Mouse (Mus musculus) MEL (cell line): ENCODE measurements around the gene Fuk.

Source experiments
- CTCF ChIP-seq, 3 experiments: IDR thresholded peaks in 2 of 3; conservative IDR thresholded peaks in 1 of 3; 2 replicates each; pipeline ENCODE4 v1.5.1; 2011 to 2012; ENCODE audit warnings: low read length in 3 of 3, low read depth in 2 of 3, mild to moderate bottlenecking in 2 of 3, improper control_type of control experiment in 1 of 3, inconsistent platforms in 1 of 3, mixed read lengths in 1 of 3, moderate library complexity in 1 of 3; ENCODE audit not compliant: control insufficient read depth in 1 of 3, insufficient read depth in 1 of 3, poor library complexity in 1 of 3, severe bottlenecking in 1 of 3
- E2F4 ChIP-seq: IDR thresholded peaks from 2 replicates; pipeline ENCODE4 v1.6.1; 2011; ENCODE audit warnings: low read depth, low read length, improper control_type of control experiment, borderline replicate concordance
- EP300 ChIP-seq, 2 experiments: IDR thresholded peaks; 2 replicates each; pipeline ENCODE4 v1.6.1; 2011; ENCODE audit warnings: improper control_type of control experiment in 2 of 2, low read length in 2 of 2, low read depth in 1 of 2, mild to moderate bottlenecking in 1 of 2
- HCFC1 ChIP-seq: IDR thresholded peaks from 2 replicates; pipeline ENCODE4 v1.6.1; 2012; ENCODE audit warnings: low read depth, mild to moderate bottlenecking, inconsistent platforms, low read length, improper control_type of control experiment, moderate library complexity
- MEF2A ChIP-seq: IDR thresholded peaks from 2 replicates; pipeline ENCODE4 v1.6.1; 2014; ENCODE audit warnings: low read depth, mild to moderate bottlenecking, inconsistent platforms, low read length, improper control_type of control experiment; ENCODE audit not compliant: poor library complexity, insufficient replicate concordance, severe bottlenecking; ENCODE audit errors: extremely low read depth
- MYB ChIP-seq: IDR thresholded peaks from 2 replicates; pipeline ENCODE4 v1.6.1; 2011; ENCODE audit warnings: mild to moderate bottlenecking, low read depth, low read length, improper control_type of control experiment
- POLR2A ChIP-seq, 2 experiments: IDR thresholded peaks; 2 replicates each; pipeline ENCODE4 v1.6.1; 2011 to 2012; ENCODE audit warnings: low read length in 2 of 2, mild to moderate bottlenecking in 2 of 2, control low read depth in 1 of 2, improper control_type of control experiment in 1 of 2, low read depth in 1 of 2, moderate library complexity in 1 of 2; ENCODE audit not compliant: control insufficient read depth in 1 of 2, insufficient read depth in 1 of 2, poor library complexity in 1 of 2
- RCOR1 ChIP-seq: IDR thresholded peaks from 2 replicates; pipeline ENCODE4 v1.6.1; 2012; ENCODE audit warnings: low read depth, mild to moderate bottlenecking, inconsistent platforms, low read length, improper control_type of control experiment
- UBTF ChIP-seq: IDR thresholded peaks from 2 replicates; pipeline ENCODE4 v1.6.1; 2012; ENCODE audit warnings: low read depth, mild to moderate bottlenecking, inconsistent platforms, low read length, improper control_type of control experiment, moderate library complexity, borderline replicate concordance; ENCODE audit not compliant: insufficient read depth
- ZKSCAN1 ChIP-seq: IDR thresholded peaks from 2 replicates; pipeline ENCODE4 v1.6.1; 2012; ENCODE audit warnings: low read depth, mild to moderate bottlenecking, inconsistent platforms, low read length, improper control_type of control experiment, moderate library complexity

DNA sequence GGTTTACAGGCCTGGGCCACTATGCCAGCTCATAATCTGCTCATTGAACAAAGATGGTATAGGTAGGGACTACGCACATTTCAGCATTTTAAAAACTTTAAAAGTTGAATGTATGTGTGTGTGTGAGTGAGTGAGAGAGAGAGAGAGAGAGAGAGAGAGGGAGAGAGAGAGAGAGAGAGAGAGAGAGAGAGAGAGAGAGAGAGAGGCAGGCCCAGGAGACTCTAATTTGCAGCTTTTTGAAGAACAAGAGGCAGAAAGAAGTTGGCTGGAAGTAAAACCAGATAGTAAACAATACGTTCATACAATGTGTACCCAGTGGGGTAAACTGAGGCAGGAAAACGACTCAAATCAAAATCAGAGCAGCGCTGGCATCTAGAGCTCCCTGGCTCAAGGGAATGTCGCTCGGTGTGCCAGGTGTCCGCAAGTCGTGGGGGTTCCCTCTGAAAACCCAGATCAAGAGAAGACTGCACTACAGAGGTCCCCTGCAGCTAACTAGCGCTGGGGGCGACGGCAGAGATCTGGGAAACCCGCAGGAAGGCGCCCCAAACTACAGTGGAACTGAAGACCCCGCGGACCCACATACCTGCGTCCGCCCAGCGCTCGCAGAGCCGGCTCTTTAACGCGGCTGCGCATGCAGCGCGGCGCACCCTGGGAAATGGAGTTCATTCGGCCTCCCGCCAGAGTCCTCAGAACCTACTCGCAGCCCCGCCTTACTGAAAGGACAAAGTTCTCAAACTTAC, at the start of gene Fuk:
- TF ChIP-seq ZKSCAN1 = no peak
- peak; percentile 40 to 68; a peak in 1 of 4 replicates for TF ChIP-seq POLR2A (IDR thresholded peaks at IDR 0.05; ENCODE audit: control insufficient read depth in 1 of 2, insufficient read depth in 1 of 2, low read depth in 1 of 2, low read length in 2 of 2, poor library complexity in 1 of 2)
- no peak for TF ChIP-seq CTCF (IDR thresholded peaks at IDR 0.05 in 2 of 3, conservative IDR thresholded peaks at IDR 0.05 in 1 of 3; ENCODE audit: control insufficient read depth in 1 of 3, insufficient read depth in 1 of 3, low read depth in 2 of 3, low read length in 3 of 3, poor library complexity in 1 of 3, severe bottlenecking in 1 of 3)
- TF ChIP-seq UBTF = no peak
- no peak for TF ChIP-seq RCOR1
- TF ChIP-seq MYB = no peak
- TF ChIP-seq MEF2A = no peak
- TF ChIP-seq EP300 (IDR thresholded peaks at IDR 0.05; ENCODE audit: low read depth in 1 of 2, low read length in 2 of 2) = no peak
- peak; percentile 99 for TF ChIP-seq HCFC1
- TF ChIP-seq E2F4 = no peak
